Mouse (Mus musculus) cerebellum, adult 2 months (tissue): ENCODE data around the gene Wnt8b.
A peak's percentile ranks its signal among the peaks of the same experiment; 100 is the strongest.

Experiments
- CTCF ChIP-seq: fragments of 200-500 bp; IDR thresholded peaks from 2 replicates; pipeline ENCODE4 v1.5.1; 2011; ENCODE audit warnings: low read depth, mild to moderate bottlenecking, control low read depth, low read length, moderate library complexity, borderline replicate concordance; ENCODE audit not compliant: insufficient read depth
- POLR2A ChIP-seq: fragments of 200-500 bp; IDR thresholded peaks from 2 replicates; pipeline ENCODE4 v1.6.1; 2011; ENCODE audit warnings: low read length, control low read depth, borderline replicate concordance; ENCODE audit not compliant: insufficient read depth

DNA sequence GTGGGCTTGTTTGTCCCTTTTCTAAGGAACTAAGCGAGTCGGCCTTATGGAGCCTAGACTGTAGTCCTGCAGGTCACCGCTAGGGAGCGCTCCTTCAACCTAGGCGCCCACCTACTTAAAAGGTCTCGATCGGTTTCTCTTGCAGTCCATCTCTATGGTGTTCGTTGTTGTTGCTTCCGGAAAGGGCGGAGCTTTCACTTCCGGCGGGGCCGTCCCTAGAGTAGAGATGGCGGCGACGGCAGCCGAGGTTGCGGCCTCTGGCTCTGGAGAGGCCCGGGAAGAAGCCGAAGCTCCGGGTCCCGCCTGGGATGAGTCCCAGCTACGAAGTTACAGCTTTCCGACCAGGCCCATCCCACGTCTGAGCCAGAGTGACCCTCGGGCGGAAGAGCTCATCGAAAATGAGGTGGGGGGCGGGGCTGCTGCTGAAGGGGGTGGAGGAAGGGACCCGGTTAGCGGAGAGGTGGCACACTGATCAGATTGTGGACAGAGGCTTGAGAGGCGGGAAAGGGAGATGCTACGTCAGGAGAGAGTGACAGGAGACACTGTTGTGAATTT, 69.5 kb downstream of the Wnt8b start, which contains the start of gene Hif1an:
- peak; percentile 83 for TF ChIP-seq CTCF
- TF ChIP-seq POLR2A: peak; percentile 74; the same call in 1 of the 2 replicates
